Mouse (Mus musculus) cerebellum, adult 9-11 months (tissue): ENCODE data around the gene Map2.

Source experiments
- DNase-seq: peaks from one replicate; pipeline ENCODE4 v3.0.0; 2022

The Map2 gene

GRCm38 (mm10) chr1:66205517-66205916, 30.4 kb downstream of the Map2 start:
- no peak for DNase-seq

GRCm38 (mm10) chr1:66206904-66207303, 31.8 kb downstream of the Map2 start:
- no peak for DNase-seq

GRCm38 (mm10) chr1:66211074-66211791, 36.2 kb downstream of the Map2 start:
- peak; percentile 88 for DNase-seq

GRCm38 (mm10) chr1:66221497-66221896, 46.4 kb downstream of the Map2 start:
- DNase-seq = peak; percentile 67

GRCm38 (mm10) chr1:66223331-66223730, 48.3 kb downstream of the Map2 start:
- peak; percentile 33 for DNase-seq

GRCm38 (mm10) chr1:66226372-66227368, 51.6 kb downstream of the Map2 start:
- DNase-seq = peak; percentile 87

GRCm38 (mm10) chr1:66228205-66228604, 53.1 kb downstream of the Map2 start:
- DNase-seq = no peak

GRCm38 (mm10) chr1:66230345-66230744, 55.3 kb downstream of the Map2 start:
- no peak for DNase-seq

- no peak for DNase-seq
Observed at GRCm38 (mm10) chr1:66231963-66232362, 56.9 kb downstream of the Map2 start.

- no peak for DNase-seq
Observed at GRCm38 (mm10) chr1:66244910-66245309, 69.8 kb downstream of the Map2 start.

- DNase-seq = no peak
Observed at GRCm38 (mm10) chr1:66251649-66252332, 76.7 kb downstream of the Map2 start.

- DNase-seq = no peak
Observed at GRCm38 (mm10) chr1:66252333-66252724, 77.3 kb downstream of the Map2 start.

GRCm38 (mm10) chr1:66263220-66263619, 88.1 kb downstream of the Map2 start:
- DNase-seq = no peak

GRCm38 (mm10) chr1:66266231-66266924, 91.3 kb downstream of the Map2 start:
- DNase-seq = no peak

- DNase-seq = no peak
Observed at GRCm38 (mm10) chr1:66277663-66278062, 102.6 kb downstream of the Map2 start.

GRCm38 (mm10) chr1:66279222-66280009, 104.3 kb downstream of the Map2 start:
- no peak for DNase-seq

- no peak for DNase-seq
Observed at GRCm38 (mm10) chr1:66280152-66280551, 105.1 kb downstream of the Map2 start.

- no peak for DNase-seq
Observed at GRCm38 (mm10) chr1:66282447-66282846, 107.4 kb downstream of the Map2 start.

- peak; percentile 50 for DNase-seq
Observed at GRCm38 (mm10) chr1:66288987-66289386, 113.9 kb downstream of the Map2 start.

- no peak for DNase-seq
Observed at GRCm38 (mm10) chr1:66292121-66292881, 117.2 kb downstream of the Map2 start.

GRCm38 (mm10) chr1:66299376-66299775, 124.3 kb downstream of the Map2 start:
- no peak for DNase-seq
